Mouse (Mus musculus): ENCODE results near the gene Dnajc15.
A peak's percentile ranks its signal among the peaks of the same experiment; 100 is the strongest.

Dnajc15 gene

DNA sequence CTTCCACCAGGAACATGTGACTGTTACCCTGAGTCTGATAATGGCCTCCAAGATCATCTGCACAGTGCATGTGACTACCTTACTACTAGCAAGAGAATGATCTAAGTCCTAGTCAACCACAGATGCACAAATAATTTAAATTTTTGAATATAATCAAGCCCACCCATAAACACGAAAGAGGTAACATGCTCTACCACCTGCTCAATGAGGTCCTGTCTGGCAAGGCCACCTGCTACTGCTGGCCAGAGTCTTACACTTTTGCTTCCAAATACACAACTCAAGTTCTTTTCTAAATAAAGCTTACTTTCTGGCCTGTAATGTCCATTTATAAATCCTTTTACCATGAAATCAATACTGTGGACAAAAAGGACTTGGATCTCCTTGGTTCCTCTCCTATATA lies 15.0 kb downstream of the Dnajc15 start:
- no peak for DNase-seq

DNA sequence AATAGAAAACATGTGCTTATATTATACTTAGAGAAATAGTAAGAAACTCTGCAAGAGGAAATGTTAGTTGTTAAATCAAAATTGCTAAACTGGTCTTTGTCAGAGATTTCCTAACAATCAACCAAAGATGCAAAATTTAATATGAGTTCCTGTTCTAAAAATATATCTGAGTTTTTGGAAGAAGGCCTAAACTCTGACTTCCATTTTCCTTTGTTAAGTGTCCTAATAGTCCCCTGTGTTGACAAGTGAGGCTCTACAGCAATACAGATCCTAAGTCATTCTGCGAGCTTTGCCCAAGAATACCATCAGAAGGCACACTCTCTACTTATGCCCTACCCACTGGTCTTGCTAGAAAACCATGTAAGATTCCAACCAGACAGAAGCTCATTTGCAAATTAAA lies 21.0 kb downstream of the Dnajc15 start:
- DNase-seq = no peak

DNA sequence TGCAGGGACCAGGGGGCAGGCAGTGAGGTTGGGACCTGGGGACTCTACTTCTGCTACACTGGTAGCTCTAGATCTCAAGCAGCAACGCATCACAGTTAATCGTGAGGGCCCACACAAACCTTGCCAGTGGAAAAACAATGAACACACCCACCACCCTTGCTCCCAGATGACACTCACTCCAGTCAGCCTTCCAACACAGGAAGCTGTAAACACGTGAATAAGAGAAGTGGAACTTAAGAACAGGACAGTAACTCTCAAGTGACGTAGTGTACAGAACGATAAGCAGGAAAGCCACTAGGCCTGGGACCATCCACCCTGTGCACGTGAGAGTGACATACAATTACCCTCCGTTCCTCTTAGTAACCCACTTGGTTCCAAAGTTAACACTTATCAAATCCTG lies 25.1 kb downstream of the Dnajc15 start:
- no peak for DNase-seq

DNA sequence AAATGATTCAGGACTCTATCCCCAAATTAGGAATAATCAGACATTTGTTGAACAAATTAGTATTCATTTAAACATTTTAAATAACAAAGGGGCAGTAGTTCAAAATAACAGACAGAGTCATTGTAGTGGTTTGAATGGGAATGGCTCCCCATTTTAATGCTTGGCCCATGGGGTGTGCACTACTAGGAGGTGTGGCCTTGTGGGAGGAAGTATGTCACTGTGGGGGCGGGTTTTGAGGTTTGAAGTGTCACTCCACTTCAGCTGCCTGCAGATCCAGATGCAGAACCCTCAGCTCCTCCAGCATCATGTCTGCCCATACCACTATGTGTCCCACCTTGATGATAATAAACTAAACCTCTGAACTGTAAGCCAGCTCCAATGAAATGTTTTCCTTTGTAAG lies 26.6 kb downstream of the Dnajc15 start:
- no peak for DNase-seq

DNA sequence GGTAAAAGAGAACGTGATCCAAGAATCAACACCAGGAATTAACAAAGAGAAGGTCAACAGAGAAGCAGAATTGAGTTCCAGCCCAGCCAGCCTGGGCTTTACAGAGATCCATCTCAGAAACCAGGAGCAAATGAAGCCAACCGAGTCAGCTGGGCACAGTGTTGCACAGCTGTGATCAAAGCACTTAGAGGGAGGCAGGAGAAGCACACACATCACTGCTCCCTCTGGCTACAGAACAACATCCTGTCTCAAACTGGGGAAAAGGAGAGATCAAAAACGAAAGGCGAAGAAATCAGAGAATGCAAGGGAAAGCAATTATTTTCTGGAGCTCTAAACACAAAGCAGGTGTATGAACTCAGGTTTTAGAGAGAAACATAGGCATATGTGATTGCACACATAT lies 28.7 kb downstream of the Dnajc15 start:
- DNase-seq = no peak

DNA sequence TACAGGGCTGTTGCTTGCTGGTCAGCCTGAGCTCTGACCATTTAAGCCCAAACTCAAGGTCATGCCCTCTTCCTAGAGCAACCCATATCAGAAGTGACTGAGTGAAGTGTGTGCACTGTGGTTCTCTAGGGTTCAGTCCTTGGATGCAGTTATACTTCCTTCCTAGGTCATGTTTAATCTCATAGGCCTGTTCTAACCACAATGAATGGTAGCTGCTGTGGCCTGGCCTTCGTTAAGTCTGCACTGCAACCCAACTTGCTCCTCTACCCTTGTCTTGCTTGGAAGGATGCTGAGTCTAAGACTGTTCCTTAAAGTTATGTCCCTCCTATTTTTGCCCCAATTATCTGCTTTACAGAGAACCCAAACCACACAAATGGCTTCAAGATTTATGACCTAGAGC lies 29.4 kb downstream of the Dnajc15 start:
- DNase-seq = no peak

DNA sequence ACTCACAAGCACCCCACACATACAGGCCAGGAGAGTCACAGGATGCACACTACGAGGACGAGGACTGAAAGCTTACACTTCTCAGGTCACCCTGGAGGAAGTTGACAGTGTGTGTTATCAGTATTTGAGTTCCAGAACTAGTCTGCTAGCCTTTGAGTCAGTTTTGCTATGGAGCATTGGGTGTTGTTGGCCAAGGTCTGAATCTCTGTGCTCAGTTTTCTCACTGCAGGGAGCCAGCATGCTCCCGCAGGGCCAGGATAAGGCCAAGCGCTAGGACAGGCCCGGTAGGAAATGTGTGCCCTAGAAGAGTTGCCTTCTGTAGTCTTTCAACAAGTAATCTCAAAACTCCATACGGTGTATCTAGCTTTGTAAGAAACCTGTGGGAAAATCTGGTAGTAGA lies 34.4 kb downstream of the Dnajc15 start:
- DNase-seq = no peak

DNA sequence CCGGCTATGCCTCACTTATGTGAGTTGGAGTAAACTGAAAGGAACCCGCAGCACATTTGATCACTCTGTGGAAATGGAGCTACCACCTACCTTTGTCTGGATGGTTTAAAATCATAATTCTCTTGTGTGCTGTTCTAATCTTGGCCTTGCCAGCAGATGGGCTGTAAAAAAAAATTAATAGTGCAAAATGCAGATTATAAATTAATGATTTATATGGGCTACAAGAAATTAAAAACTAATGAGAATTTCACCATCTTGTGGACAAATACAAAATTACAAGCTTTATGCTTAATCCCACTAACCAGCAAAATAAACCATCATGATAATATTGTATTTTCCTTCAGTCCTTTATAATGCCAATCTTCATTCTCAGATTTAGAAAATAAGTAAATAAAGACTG lies 34.8 kb downstream of the Dnajc15 start:
- no peak for DNase-seq

DNA sequence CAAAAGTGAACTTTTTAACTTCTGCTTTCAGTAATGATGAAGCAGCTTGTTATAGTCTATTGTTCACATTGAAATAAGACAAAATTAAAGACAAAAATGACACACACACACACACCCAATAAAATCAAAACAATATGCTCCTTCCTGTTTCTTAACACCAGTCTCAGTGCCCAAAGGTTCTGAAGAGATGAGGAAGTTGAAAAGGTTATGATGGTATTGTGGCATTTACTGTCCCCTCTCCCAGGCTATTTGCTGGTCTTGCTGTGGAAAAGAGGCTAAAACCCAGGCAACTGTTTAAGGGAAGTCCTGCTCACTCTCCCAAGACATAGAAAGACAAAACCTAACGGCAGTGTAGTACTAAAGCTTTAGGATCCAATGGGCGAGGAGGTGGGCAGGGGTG lies 38.1 kb downstream of the Dnajc15 start:
- no peak for DNase-seq

DNA sequence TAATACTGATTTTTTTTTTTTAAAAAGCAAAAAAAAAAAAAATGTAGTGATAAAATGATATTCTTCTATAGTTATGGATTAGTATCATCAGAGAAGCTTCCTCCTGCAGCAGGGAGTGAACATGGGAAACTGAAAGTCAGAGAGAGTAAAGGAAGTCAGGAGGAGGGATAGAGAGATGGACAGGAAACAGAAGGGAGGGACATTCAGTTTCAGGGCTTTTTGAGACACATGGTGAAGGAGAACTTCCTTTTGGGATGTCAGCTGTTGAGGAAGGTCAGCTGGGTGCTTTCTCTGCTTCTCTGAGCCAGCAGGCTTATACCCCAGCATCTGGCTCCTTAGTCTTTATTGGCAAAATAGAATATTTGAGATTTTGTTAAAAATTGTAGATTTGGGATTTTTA lies 42.6 kb downstream of the Dnajc15 start:
- DNase-seq = no peak

DNA sequence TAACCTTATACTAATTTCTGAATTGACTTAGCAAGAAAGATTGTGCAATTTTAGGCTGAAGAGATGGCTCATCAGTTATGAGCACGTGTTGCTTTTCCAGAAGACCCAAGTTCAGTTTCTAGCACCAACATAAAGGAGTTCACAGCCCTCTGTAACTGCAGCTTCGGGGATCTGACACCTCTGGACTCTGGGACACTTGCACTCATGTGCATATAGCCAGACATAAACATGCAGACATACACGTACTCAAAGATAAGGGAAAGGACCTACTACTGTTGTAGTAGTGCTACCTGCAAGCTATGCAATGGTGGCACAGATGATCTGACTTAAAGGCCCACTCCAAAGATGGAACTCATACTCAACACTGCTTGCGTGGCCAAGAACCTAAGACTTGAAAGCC lies 43.0 kb downstream of the Dnajc15 start:
- no peak for DNase-seq

DNA sequence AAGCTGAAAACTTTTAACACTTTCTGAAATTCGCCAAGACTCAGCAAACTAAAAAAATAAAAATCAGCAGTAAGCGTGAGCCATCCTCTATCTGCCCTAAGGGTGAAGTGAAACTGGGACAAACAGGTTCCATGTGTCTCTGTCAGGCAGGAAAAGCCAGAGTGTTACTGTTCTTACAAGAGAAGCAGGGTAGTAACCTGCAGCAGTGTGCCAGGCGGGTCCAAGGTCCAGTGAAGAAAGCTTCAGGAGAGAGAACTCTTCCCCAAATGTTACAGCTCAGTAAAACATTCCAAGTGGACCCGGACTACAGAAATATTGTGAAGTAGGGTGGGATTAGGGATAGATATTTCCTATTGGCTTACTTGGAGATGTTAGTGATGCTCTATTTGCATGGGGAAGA lies 45.3 kb downstream of the Dnajc15 start:
- peak; percentile 26 for DNase-seq

DNA sequence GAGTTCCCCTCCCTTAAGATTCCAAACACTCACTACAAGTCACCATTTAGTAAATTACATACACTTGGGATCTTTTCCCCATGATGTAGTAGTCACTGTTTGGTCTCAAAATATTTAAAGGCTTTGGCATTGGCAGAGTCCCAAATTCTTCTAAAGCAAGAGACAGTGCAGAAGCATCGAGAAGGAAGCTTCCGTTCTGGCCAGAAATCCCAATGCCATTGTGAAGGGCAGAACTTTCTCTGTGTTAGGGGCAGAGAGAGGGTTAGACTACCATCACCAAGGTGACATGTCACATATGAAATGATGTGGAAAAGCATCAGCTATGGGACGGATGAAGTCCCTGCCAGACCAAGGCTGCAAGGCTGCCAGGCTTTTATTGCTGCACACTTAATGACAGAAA lies 49.0 kb downstream of the Dnajc15 start:
- DNase-seq = no peak

DNA sequence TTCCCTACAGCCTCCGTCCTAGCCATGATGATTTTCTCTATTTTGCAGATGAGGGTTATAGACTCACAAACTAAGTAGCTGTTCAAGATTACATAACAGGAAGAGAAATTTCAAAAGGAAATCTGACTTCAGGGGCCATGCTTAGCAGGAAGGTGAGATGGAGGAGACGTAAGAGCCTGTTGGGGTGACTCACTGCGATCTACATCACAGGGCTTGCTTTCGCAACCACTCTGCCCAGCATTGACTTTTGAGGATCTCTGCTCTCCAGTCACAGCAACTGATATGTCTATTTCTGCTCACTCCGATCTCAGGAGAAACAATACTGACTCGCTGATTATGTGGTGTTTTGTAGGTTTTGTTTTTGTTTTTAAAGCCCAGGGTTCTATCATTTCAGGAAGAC lies 49.8 kb downstream of the Dnajc15 start:
- DNase-seq = no peak

DNA sequence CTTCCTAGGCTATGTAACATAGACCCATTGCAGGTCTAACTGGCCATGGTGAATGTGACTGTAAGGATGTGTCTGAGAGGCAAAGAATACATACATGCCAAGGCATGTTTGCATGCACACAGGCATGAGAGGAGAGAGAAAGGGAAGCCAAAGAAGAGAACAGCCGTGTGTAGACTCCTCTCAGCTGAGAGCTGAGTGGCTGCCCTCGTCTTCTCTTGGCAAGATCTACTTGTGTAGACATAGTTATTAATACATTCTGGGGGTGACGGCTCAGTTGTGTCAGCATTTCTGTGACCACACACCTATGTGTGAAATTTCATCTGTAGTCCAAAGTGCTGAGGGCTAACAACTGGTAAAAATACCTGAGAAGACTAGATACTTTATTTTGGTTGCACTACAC lies 55.1 kb downstream of the Dnajc15 start:
- no peak for DNase-seq

DNA sequence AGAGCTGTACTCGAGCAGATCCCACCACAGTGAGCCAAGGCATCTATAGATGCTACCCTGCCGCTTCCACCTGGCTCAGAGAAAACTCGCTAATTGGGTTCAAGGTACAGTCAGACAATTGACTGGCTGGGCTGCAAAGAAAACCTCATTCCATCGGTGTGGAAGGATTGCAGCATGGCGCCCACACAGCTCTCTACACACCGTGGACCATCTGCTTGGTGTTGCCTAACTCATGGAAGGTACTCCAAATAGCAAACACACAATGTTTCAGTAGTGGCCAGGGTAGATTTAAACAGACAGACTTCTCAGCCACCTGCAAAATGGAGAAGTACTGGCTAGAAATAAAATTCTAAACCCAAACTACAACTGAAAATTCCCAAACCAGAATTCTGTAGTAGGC lies 57.4 kb downstream of the Dnajc15 start:
- no peak for DNase-seq

DNA sequence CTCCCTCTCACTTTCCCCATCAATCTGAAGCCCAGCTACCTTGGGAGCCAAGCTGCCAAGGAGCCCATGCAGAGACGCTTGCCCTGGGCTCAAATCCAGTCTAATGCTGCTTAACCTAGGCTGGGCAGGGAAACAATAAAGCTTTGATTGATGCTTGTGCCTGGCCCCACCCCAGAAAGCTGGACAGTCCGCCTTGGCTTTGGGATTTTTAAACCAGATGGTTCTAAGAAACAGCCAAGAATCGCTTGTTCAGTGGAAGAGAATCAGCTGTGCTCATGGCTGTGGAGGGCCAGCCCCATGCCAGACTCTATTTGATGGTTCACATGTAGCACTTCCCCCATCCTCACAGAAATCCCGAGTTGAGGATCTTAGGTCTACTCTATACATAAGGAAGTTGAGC lies 60.0 kb downstream of the Dnajc15 start:
- no peak for DNase-seq

DNA sequence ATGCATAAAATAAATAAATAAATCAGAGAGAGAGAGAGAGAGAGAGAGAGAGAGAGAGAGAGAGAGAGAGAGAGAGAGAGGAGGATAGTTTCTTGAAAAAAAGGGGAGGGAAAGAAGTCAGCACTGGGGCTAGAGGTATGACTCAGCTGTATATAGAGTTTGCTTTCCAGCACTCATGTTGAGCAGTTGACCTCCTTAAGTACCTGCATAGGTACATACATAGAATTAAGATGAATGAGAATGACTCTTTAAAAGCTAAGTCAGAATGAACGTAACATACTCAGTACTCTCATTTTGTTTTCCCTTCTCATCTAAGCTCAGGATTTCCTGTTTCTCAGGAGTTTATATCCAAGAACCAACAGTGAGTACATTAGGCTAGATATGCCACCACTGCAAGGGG lies 62.0 kb downstream of the Dnajc15 start:
- no peak for DNase-seq

DNA sequence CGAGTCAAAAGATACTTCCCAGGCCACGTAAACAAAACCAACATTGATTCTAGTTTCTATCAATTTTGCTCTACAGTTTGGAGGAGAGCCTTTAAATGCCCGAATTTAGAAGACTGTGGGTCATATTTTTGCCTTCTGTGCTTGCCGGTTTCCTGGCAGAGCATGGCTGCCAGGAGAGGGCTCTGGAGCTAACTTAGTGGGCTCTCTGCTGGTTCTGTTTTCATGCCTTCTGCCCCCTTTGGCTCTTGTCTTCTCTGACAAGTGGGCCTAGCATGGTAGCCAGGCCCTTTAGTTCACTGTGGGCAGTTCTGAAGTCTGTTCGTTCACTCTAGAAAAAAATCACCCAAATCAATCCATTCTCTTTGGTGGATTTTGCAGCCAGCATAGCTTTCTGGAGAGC lies 63.5 kb downstream of the Dnajc15 start:
- no peak for DNase-seq

DNA sequence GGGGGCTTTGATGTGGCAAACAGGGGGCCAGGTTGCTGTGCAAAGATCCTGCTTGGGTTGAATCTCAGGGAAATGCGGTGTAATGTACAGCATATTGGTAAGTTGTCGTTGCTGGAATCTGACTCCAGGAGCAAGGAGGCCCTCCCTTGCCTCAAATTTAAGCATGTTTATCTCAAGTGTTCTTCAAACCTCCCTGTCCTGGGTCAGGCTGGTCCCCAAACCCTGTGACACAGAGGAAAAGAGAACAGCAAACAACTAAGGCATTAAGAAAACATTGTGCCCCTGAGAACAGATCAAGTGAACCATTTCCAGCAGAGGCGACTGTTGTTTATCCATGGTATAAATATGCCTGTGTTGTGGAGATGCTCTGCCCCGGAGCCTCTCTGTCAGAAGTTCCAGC lies 67.1 kb downstream of the Dnajc15 start:
- DNase-seq = no peak

DNA sequence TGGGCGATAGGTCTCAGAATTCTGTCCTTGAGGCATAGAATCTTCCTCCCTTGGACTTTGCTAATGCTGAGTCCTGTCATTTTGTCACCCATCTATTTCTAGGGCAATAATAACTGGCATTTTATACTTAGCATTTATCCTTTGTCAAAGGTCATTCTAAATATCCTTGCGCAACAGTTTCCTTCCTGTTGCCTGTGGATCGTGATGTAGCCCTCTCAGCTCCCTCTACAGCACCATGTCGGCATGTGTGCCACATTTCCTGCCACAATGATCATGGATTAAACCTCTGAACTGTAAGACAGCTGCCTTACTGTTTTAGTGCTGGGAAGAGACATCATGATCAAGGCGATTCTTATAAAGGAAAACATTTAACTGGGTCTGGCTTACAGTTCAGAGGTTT lies 68.6 kb downstream of the Dnajc15 start:
- no peak for DNase-seq

DNA sequence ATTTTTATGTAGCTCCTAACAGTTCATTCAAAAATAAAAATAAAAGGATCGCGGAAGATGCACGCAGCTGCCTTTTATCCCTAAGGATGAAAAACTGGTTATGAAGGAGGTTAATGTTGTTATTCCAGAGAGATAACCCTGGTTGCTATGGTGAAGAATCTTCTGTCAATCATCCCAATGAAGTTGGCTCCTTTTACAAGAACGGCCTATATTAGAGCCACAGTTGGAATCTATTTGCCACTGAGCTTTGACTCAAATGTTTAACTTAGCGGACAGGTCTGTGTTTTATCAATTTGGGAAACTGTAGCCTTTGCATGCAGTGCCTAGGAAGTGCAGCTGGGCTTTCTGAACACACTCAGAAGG lies 72.7 kb downstream of the Dnajc15 start:
- DNase-seq = no peak

DNA sequence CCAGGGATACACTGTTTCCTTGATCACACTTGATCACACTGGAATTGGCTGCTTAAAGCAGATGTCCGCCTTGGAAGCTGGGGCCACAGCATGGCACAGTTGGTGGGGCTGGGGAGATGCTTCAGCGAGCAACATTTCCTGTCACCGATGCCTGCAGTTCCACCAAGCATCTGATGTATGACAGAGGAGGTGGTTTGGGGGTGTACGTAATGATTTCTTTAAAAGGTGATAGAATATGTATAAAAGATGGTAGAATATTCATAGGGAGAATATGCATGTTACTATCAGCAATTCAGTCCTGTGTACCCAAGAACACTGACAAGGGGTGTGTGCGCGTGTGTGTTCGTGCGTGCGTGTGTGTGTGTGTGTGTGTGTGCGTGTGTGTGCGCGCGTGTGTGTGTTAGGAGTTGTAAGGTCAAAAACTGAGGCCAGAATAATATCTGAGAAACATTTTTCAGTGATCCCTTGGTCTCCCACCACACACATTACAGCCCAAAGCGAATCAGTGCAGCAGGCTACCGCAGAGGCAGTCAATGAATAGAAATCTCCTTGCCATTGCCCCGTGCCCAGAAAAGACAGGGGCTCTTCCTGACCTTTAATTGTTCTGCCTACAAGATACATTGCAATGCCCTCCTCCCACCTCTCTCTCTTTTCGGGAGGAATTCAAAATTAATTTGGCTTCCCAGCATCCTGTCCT lies 73.2 kb downstream of the Dnajc15 start:
- DNase-seq = no peak

DNA sequence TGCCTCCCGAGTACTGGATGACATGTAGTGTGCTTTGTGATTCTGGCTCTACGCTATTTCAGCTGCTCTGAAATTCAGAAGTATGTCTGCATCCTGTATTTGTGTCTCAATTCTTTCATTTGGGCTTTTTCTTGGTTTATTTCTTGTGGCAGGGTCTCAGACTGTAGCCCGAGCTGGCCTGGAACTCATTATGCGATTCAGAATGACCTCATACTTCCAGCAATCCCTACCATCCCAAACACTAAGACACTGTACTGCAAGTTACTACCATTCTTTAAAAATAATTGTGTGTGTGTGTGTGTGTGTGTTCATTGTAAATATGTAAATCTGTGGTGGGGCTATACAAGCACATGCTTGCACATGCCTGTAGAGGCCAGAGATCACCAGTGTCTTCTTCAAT lies 78.4 kb downstream of the Dnajc15 start:
- DNase-seq = no peak

DNA sequence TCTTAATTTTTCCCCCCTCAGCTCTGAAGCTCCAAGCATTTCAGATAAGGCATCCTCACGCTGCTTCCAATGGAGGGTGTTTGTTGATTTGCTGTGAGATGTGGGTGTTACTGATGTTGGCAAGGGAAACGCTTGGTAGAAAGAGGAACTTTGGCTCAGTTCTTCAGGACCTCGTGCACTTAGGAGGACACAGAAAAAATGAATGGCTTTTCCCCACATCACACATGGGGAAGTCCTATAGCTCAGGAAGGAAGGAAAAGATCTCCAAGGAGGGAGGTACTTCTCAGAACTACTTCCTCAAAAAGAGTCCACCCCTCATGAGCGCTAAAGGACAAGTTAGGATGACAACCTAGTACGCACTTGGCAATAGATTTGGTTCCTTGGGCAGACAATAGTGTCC lies 79.7 kb downstream of the Dnajc15 start:
- DNase-seq = no peak

Data from kidney, adult 18-20 months (tissue).